Mouse (Mus musculus) embryonic fibroblast, embryonic 13.5 days (primary cell): ENCODE measurements around the gene Ankrd37. TPM values are rescaled to one million over a fixed set of nuclear protein-coding genes. Genes with fewer than 3 reads are reported as not detected.

Source experiments
- H3K27ac ChIP-seq: 2 replicates; pipeline ENCODE4 v1.5.1; 2012; ENCODE audit warnings: low read length, control low read depth, inconsistent platforms; ENCODE audit not compliant: insufficient read depth
- H3K4me1 ChIP-seq: 2 replicates; pipeline ENCODE4 v1.6.1; 2011; ENCODE audit warnings: low read length; ENCODE audit not compliant: control insufficient read depth, insufficient read depth
- H3K4me3 ChIP-seq: 2 replicates; pipeline ENCODE4 v1.5.1; 2011; ENCODE audit warnings: mild to moderate bottlenecking, control low read depth, low read length; ENCODE audit not compliant: insufficient read depth
- CTCF ChIP-seq: IDR thresholded peaks from 2 replicates; pipeline ENCODE4 v1.5.1; 2011; ENCODE audit warnings: mild to moderate bottlenecking, control low read depth, low read length, moderate library complexity, borderline replicate concordance; ENCODE audit not compliant: insufficient read depth
- POLR2A ChIP-seq: IDR thresholded peaks from 2 replicates; pipeline ENCODE4 v1.6.1; 2011; ENCODE audit warnings: low read depth, mild to moderate bottlenecking, control low read depth, low read length, moderate library complexity
- polyA plus RNA-seq: library from polyadenylated mRNA; stranded (reverse); fragments of >200 nt; gene quantifications from 2 replicates; pipeline ENCODE4 v1.2.4, GENCODE M21; 2011; ENCODE audit warnings: low read depth; ENCODE audit not compliant: missing spikeins, insufficient read length

Gene Ankrd37
- 3.3 and 4.2 TPM in 2 replicates for polyA plus RNA-seq

DNA sequence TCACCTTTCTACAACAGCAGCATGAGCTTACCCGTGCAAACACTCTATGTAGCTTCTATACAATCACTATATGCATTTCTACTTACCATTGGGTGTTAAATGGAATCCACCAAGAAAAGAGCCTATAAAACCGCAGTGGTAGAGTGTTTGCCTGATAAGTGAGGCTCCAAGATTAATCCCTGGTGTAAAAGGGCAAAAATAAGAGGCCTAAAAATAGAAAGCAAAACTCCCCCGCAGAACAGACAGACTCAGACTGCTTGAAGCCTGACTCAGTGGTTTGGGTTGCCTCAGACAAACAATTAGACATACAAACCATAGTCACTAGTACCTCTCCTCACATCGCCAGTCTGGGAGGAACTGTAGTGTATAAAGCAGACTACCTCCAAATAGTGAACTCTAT is at the start of gene Ankrd37:
Gene Ankrd37 (minus strand): TSS at position 112 of the 400 bp plus-strand sequence.
- no peak for TF ChIP-seq POLR2A
- TF ChIP-seq CTCF, result no peak
- Histone ChIP-seq H3K4me1 (peaks cover 17% of the 10 kb centered on the region; the same call in 1 of the 2 replicates), H3K27ac (peak within 1 kb of the TSS; percentile 65; the same call in 1 of the 2 replicates), H3K4me3 (no peak within 1 kb of the TSS)

DNA sequence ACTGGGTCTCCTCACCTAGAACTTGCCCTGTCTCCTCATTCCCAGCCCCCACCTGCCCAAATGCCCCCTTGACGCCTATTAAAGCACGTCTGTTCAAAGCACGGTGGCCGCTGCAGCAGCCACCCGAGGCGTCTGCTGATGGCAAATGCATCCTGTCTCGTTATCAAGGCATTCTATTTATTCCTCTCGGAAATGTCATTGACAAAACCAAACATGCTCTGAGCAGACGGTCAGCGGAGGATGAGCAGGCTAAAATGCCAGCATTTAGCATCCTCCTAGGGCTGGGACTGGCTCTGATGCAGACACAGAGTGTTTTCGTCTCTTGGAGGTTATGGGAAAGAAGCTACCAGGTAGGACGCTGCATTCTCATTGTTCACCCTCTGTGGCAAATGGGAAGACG is 34.8 kb upstream of the Ankrd37 start:
- TF ChIP-seq CTCF (no peak), POLR2A (no peak)
- no peak overlapping the region for H3K27ac ChIP-seq
- H3K4me1 ChIP-seq, result no peaks in the 10 kb centered on the region
- no peak overlapping the region for H3K4me3 ChIP-seq

DNA sequence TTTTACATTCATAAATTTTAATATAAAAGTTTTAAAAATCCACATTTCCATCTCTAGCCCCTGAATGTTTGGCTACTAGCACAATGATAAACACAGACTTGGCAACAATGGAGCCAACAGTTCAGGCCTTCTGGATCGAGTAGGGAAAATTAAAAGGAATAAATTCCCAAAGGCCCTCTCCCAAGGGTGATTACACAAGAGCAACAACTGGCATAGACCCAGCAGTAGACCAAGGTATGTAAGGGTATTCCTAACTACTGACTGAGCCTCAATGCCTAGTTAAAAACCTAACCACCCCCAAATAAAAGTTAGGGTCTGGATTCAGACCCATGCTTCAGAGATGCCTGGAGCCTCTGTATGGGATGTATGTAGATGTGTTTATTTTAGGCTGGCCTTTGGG is 34.2 kb upstream of the Ankrd37 start:
- H3K4me1 ChIP-seq, result no peaks in the 10 kb centered on the region
- TF ChIP-seq POLR2A, result no peak
- TF ChIP-seq CTCF, result no peak
- H3K27ac ChIP-seq, result no peak overlapping the region
- no peak overlapping the region for H3K4me3 ChIP-seq

DNA sequence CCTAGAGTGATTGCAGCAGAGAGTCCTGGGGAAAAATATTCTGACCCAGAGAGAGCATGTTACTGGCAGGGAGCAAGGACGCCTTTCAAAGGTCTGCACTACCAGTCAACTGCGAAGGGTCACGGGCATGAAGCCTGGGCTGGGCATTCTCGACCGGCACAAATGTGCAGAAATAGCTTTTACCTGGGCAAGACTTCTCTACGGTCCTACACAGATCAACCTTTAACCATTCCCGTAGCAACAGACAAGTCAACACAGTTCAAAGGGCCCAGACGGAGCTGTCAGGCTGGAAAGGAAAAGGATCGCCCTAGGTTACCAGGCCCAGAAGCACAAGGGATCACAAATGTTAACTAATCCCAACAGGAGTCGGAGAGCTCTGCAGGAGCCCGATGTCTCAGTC is 30.7 kb upstream of the Ankrd37 start:
- Histone ChIP-seq H3K4me1 (no peaks in the 10 kb centered on the region), H3K27ac (no peak overlapping the region), H3K4me3 (no peak overlapping the region)
- TF ChIP-seq CTCF (no peak), POLR2A (no peak)

DNA sequence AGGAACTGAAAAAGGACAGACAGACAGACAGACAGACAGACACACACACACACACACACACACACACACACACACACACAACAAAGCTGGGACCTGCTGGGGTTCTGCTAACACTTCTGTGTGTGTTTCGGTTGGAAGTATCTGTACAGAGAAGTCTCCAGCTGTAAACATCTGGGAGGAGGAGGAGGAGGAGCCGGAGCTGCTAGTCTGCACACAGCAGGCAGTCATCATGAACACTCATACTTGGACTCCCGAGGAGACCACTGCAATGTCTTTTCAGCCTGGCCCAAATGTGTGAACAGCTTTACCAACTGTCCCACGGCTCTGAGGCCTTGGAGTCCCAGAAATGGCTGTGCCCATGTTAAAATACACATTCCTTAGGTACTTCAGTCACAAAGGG is 18.9 kb upstream of the Ankrd37 start:
- TF ChIP-seq POLR2A, result no peak

DNA sequence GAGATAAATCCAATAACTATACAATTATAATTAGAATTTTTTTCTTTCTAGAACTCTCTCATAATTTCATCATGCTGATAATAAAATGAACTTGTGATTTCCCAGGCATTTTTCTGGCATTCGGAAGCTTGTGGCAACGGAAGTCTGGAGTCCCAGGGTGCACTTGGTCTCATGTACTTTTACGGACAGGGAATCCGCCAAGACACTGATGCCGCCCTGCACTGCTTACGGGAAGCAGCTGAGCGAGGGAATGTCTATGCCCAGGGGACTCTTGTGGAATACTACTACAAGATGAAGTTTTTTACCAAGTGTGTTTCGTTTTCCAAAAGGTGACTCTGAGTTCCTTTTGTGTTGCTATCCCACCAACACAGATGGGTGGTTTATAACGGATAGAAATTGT is 17.3 kb upstream of the Ankrd37 start:
- TF ChIP-seq POLR2A (no peak), CTCF (no peak)
- Histone ChIP-seq H3K4me1 (no peaks in the 10 kb centered on the region), H3K4me3 (no peak overlapping the region), H3K27ac (no peak overlapping the region)

More for the DNA sequence above, 18.9 kb upstream of the Ankrd37 start:
- no peak overlapping the region for H3K4me3 ChIP-seq
- H3K27ac ChIP-seq, result no peak overlapping the region
- H3K4me1 ChIP-seq, result no peaks in the 10 kb centered on the region

DNA sequence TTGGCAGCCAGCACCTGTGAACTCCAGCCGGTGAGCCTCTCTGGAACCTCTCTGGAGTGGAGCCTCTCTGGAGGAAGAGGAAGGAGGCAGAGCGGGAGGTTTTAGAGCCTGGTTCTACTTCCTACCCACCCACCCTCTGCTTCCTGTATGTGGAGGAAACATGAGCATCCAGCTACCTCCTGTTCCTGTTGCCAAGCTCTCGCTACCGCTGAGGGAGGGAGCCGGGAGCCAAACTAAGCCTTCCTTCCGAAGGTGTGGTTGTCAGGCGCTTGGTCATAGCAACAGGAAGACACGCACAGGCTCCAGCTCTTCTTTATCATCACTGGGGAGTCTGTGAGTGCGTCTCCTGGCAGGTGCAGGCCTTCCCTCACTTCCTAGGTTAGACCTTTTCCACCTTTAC is 16.7 kb upstream of the Ankrd37 start:
- TF ChIP-seq CTCF, result no peak
- TF ChIP-seq POLR2A, result no peak

DNA sequence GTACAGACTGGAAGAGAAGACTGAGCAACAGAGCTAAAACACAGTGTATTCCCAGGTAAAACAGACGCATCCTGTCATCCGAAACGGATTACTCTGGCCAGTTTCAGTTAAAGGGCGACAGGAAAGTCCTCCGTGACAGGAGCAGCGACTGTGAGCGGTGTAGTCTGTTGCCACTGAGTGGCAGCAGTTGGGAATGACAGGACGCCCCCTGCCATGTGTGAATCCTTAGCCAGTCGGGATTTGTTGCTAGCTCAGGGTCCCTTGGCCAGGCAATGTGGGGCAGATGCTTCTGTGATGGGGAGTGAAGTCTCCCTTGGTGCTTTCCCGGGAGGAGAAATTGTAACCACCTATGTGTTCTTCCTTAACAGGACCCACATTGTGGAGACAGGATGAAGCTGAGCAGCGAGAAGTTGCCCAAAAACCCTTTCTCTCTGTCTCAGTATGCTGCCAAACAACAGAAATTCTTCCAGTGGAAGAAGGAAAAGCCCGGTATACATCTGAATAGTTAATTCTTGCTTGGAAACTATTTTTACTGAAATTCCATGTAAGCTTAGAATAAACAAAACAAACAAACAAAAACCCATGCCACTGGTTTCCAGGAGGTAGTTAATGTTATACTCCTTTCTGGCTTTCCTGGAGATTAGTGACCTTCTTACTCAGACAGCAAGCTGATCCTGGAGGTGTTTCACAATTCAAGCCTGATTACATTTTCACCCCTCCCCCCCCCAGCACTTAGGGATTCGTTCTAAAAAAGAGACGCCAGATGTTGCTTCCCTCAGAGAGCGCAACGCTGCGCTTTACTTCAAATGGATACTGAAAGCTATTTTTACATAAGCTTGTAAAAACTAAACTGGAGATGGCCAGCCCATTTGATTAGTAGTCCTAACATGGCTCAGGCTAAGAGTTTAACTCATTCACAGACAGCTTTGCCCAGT is 5.5 kb upstream of the Ankrd37 start:
- peak overlapping the region; percentile 41; the same call in 1 of the 2 replicates for H3K27ac ChIP-seq
- H3K4me1 ChIP-seq, result peaks cover 8% of the 10 kb centered on the region; the same call in 1 of the 2 replicates
- no peak for TF ChIP-seq POLR2A
- TF ChIP-seq CTCF, result peak; percentile 1; the same call in 1 of the 2 replicates
- no peak overlapping the region for H3K4me3 ChIP-seq

More for the DNA sequence above, 16.7 kb upstream of the Ankrd37 start:
- Histone ChIP-seq H3K27ac (no peak overlapping the region), H3K4me3 (no peak overlapping the region), H3K4me1 (no peaks in the 10 kb centered on the region)

DNA sequence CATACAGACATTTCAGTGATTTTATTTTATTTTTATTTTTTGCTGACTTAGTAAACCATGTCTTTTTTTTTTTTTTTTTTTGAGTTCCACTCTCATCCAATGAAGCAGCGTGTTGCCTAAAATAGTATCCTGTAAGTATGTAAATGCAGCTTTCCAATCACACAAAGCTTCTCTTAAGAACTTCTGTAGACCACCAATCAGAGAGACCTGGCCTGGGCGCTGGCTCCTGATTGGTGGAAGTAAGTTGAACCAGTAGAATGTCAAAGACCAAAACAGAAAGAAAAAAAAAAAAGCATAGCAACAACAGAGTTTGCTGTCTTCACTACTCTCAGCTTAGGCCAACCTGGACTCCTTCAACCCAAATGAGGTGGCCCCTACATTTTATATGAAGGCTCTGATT is 4.8 kb upstream of the Ankrd37 start:
- no peak overlapping the region for H3K4me3 ChIP-seq
- TF ChIP-seq POLR2A (no peak), CTCF (no peak)

DNA sequence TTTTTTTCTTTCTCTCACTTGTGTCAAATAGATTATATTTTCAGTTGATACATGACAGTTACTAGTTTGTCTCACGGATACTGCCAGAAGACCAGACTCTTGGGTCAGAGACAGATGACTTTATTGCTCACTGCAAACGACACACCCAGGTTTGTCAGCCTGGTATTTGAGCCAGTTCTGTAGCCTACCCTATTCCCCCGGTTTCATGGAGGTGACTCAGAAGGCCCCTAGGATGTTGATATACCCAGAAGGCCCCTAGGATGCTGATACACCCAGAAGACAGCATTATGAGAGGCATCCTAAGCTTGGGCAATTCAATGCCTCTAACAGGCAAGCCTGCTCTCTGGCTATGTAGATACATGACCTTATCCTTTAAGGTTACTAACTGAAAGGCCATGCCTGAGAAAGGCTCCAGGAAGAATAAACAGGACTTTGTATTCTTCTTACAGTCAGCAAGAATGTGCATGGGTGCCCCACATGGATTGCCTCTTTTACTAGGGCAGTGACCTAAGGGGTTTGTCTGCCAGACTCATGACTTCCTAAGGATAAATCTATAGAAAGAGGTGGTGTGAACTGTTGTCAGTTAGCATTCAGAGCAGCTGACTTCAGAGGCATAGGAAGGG is 1.7 kb upstream of the Ankrd37 start:
- Histone ChIP-seq H3K4me3 (no peak overlapping the region), H3K27ac (peak overlapping the region; percentile 18; the same call in 1 of the 2 replicates), H3K4me1 (peaks cover 17% of the 10 kb centered on the region; the same call in 1 of the 2 replicates)
- no peak for TF ChIP-seq POLR2A
- no peak for TF ChIP-seq CTCF

More for the DNA sequence above, 4.8 kb upstream of the Ankrd37 start:
- Histone ChIP-seq H3K4me1 (peaks cover 14% of the 10 kb centered on the region; the same call in 1 of the 2 replicates), H3K27ac (no peak overlapping the region)
